Mouse (Mus musculus): ENCODE data around the gene Cldn34a.
"Not testable (repeated sequence)": the region's sequence is repeated elsewhere in the genome, so short reads cannot be mapped to it uniquely, and the experiment has no call there.

Cldn34a gene

DNA sequence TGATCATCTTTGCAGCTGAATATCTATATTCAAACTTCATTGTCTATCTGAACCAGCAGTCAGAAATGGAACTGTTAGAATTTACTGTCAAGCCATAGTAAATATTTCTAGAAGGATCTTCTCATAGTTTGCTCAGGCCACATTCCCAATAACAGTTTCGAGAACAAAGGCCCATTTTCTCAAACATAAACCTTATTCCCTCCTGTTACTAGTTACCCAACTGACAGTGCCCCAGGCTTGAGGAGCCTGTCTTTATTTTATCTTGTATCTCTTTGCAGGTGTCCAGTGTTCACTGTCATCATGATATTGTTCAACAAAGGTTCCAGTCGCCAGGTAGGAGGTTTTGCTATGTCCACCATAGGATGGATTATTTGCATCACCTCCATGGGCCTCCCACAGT, at the start of gene Cldn34a:
Cldn34a (plus strand) TSS at position 301 of the 400 bp plus-strand sequence.
- no peak for DNase-seq

- not testable (repeated sequence) for DNase-seq
Measured at GRCm38 (mm10) chrX:152518611-152519010, 44.5 kb upstream of the Cldn34a start.

GRCm38 (mm10) chrX:152545736-152546135, 17.4 kb upstream of the Cldn34a start:
- no peak for DNase-seq

DNA sequence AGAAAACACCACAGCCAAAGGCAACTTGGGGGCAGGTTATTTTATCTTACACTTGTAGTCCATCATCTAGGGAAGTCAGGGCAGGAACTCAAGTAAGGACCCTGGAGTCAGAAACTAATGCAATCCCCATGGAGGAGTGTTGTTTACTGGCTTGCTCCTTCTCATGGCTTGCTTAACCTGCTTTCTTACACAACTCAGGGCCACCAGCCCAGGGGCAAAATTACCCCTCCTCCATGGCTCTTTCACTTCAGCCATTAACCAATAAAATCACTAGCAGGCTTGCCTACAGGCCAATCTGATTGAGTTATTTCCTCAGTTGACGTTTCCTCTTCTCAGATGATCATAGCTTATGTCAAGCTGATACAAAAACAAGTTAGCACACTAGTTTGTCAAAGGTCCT, 15.0 kb upstream of the Cldn34a start:
- no peak for DNase-seq

DNA sequence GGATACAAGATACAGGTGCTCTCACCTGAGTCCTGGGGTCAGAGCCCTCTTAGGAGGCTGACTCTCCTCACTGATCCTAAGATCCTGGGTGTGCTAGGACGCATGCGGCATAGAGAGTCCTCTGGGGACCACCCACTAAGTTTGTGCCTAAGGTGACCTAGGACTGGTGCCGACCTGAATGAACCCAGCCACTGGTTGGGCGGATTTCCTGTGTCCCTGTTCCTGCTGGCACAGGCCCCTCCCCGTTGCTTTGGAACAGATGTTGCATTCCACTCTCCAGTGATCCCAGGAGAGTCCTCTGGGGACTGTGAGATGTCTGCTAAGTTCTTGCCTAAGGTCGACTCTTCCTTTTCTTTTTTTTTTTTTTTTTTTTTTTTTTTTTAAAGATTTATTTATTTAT, 5.7 kb upstream of the Cldn34a start:
- DNase-seq, result no peak

Measured in kidney, postnatal 36 days (tissue).